Mouse (Mus musculus) megakaryocyte, adult 5-6 weeks (primary cell): ENCODE data around the gene Sbk1. TPM values are rescaled to one million over a fixed set of nuclear protein-coding genes. Genes with fewer than 3 reads are reported as not detected.

ENCODE experiments used
- ATAC-seq: 2 replicates; pipeline ENCODE4 v1.8.0; 2016; ENCODE audit warnings: mild to moderate bottlenecking, inconsistent platforms; ENCODE audit not compliant: poor library complexity, severe bottlenecking
- total RNA-seq, 2 experiments: library from RNA; stranded (forward) in 1 of 2; stranded (reverse) in 1 of 2; fragments of 153-499, 151-499 nt in 1 of 2; fragments of 221-1000, 200-1000 nt in 1 of 2; gene quantifications; 2 replicates each; pipeline versions ENCODE4 v1.2.3 to v1.2.4; 2015 to 2017

The Sbk1 gene
- total RNA-seq, 2 experiments from 2014 or later, result 4.7 to 5.6 TPM

GRCm38 (mm10) chr7:126332691-126333090, 60.3 kb downstream of the Sbk1 start:
- no peak for ATAC-seq

- peak; percentile 51; the same call in 1 of the 2 replicates for ATAC-seq
These were observed 63.1 kb downstream of the Sbk1 start for GRCm38 (mm10) chr7:126335556-126335955.

- ATAC-seq, result no peak
These were observed 66.5 kb downstream of the Sbk1 start for GRCm38 (mm10) chr7:126338906-126339305.

GRCm38 (mm10) chr7:126339521-126339971, 67.1 kb downstream of the Sbk1 start:
- no peak for ATAC-seq

- ATAC-seq, result no peak
These were observed 67.8 kb downstream of the Sbk1 start for GRCm38 (mm10) chr7:126340206-126340618.

- ATAC-seq, result no peak
These were observed 68.5 kb downstream of the Sbk1 start for GRCm38 (mm10) chr7:126340896-126341295.

Other genes with a start within 250 kb of the Sbk1 start
- gene Gsg1l, start 190.2 kb upstream of the Sbk1 start, total RNA-seq (2015), result not detected in 2 replicates
- not detected in 2 replicates for gene Gsg1l, start 190.2 kb upstream of the Sbk1 start, total RNA-seq (2017)
- gene Xpo6, start 72.1 kb upstream of the Sbk1 start, total RNA-seq (2015), result 128 and 140 TPM in 2 replicates
- 58.6 and 65.2 TPM in 2 replicates for gene Xpo6, start 72.1 kb upstream of the Sbk1 start, total RNA-seq (2017)
- gene Lat, start 97.0 kb downstream of the Sbk1 start, total RNA-seq (2015), result 3.2 and 7.3 TPM in 2 replicates
- 3.3 and 6.3 TPM in 2 replicates for gene Lat, start 97.0 kb downstream of the Sbk1 start, total RNA-seq (2017)
- 7.9 and 11.5 TPM in 2 replicates for gene Spns1, start 104.8 kb downstream of the Sbk1 start, total RNA-seq (2015)
- 6.8 and 10.6 TPM in 2 replicates for gene Spns1, start 104.8 kb downstream of the Sbk1 start, total RNA-seq (2017)
- gene Nfatc2ip, start 124.1 kb downstream of the Sbk1 start, total RNA-seq (2015), result 10.1 and 11.7 TPM in 2 replicates
- 13.9 and 16.6 TPM in 2 replicates for gene Nfatc2ip, start 124.1 kb downstream of the Sbk1 start, total RNA-seq (2017)
- 0.20 and 1.1 TPM in 2 replicates for gene Cd19, start 142.3 kb downstream of the Sbk1 start, total RNA-seq (2015)
- gene Cd19, start 142.3 kb downstream of the Sbk1 start, total RNA-seq (2017), result 0.24 TPM in 1 of 2 replicates, not detected in the other
- 6.7 and 6.8 TPM in 2 replicates for gene Rabep2, start 156.1 kb downstream of the Sbk1 start, total RNA-seq (2015)
- 21.4 and 25.0 TPM in 2 replicates for gene Rabep2, start 156.1 kb downstream of the Sbk1 start, total RNA-seq (2017)
- gene Atp2a1, start 190.5 kb downstream of the Sbk1 start, total RNA-seq (2015), result 0.07 and 0.52 TPM in 2 replicates
- gene Atp2a1, start 190.5 kb downstream of the Sbk1 start, total RNA-seq (2017), result not detected in 2 replicates
- gene Sh2b1, start 202.8 kb downstream of the Sbk1 start, total RNA-seq (2015), result 18.2 and 20.6 TPM in 2 replicates
- 9.9 and 10.6 TPM in 2 replicates for gene Sh2b1, start 202.8 kb downstream of the Sbk1 start, total RNA-seq (2017)
- gene Tufm, start 214.7 kb downstream of the Sbk1 start, total RNA-seq (2015), result 40.2 and 44.3 TPM in 2 replicates
- gene Tufm, start 214.7 kb downstream of the Sbk1 start, total RNA-seq (2017), result 33.8 and 44.9 TPM in 2 replicates
- 75.5 and 84.4 TPM in 2 replicates for gene Atxn2l, start 230.8 kb downstream of the Sbk1 start, total RNA-seq (2015)
- 26.1 and 40.5 TPM in 2 replicates for gene Atxn2l, start 230.8 kb downstream of the Sbk1 start, total RNA-seq (2017)